Mouse (Mus musculus): Measurements from ENCODE around the gene Trp53i13.

DNA sequence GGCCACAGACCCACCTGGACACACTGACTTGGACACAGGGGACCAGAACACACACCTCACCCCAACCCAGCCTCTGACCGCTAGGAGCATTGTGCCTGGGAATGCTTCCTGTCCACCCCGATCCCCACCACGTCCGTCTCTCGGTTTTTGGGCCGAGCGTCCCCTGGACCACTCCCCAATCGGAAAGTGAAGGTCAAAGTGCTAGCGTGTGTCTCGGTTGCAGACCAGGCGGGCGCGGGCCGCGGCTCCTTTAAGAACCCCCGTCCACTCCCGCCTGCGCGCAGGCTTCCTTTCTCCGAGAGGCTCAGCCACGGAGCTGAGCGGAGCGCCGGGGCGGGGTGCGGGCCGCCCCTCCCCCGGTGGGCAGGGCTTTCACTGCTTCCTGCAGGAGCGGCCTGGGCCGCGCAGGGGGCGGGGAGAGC, 22.9 kb downstream of the Trp53i13 start:
- no peak for TF ChIP-seq MAFK (IDR thresholded peaks at IDR 0.05; ENCODE audit: insufficient read depth, low read depth, low read length)
- TF ChIP-seq CHD2 (IDR thresholded peaks at IDR 0.05; ENCODE audit: low read depth, low read length), result no peak
- 0 out of 2 replicates have a peak, but pooled peaks have one; percentile 33 for TF ChIP-seq HCFC1 (IDR thresholded peaks at IDR 0.05; ENCODE audit: borderline replicate concordance, insufficient read depth, low read length)
- no peak for TF ChIP-seq ZNF384 (IDR thresholded peaks at IDR 0.05; ENCODE audit: low read depth, low read length)
